Mouse (Mus musculus) hindbrain, embryonic 14.5 days (tissue): ENCODE data around the gene Rpl41. TPM values are rescaled to one million over a fixed set of nuclear protein-coding genes. Genes with fewer than 3 reads are reported as not detected.
"Not testable (repeated sequence)": the region's sequence is repeated elsewhere in the genome, so short reads cannot be mapped to it uniquely, and the experiment has no call there.

Experiments
- ATAC-seq: fragments of 200-750 bp; cut with Nextera tagmentation; 2 replicates; pipeline ENCODE4 v1.8.0; 2017; ENCODE audit warnings: moderate number of reproducible peaks, mild to moderate bottlenecking, moderate TSS enrichment, moderate library complexity; ENCODE audit not compliant: low FRiP score
- DNase-seq: peaks from one replicate; pipeline ENCODE4 v3.0.0-alpha.2; 2015; ENCODE audit warnings: low spot score
- H3K27ac ChIP-seq: fragments of 300-500 bp; sonication (generic); 2 replicates; pipeline ENCODE4 v1.5.1; 2014; ENCODE audit warnings: mild to moderate bottlenecking, moderate library complexity
- H3K27me3 ChIP-seq: fragments of 300-500 bp; sonication (generic); 2 replicates; pipeline ENCODE4 v1.6.1; 2014; ENCODE audit warnings: mild to moderate bottlenecking, low read length, mixed read lengths; ENCODE audit not compliant: control insufficient read depth, insufficient read depth
- H3K36me3 ChIP-seq: fragments of 300-500 bp; sonication (generic); replicated peaks from 2 replicates; pipeline ENCODE4 v1.6.1; 2014; ENCODE audit not compliant: control insufficient read depth, insufficient read depth
- H3K4me1 ChIP-seq: fragments of 300-500 bp; sonication (generic); replicated peaks from 2 replicates; pipeline ENCODE4 v1.6.1; 2014; ENCODE audit warnings: antibody characterized with exemption, low read length, mixed read lengths; ENCODE audit not compliant: control insufficient read depth, insufficient read depth
- H3K4me2 ChIP-seq: fragments of 300-500 bp; sonication (generic); replicated peaks from 2 replicates; pipeline ENCODE4 v1.6.1; 2014; ENCODE audit warnings: mild to moderate bottlenecking, moderate library complexity
- H3K4me3 ChIP-seq: fragments of 300-500 bp; sonication (generic); replicated peaks from 2 replicates; pipeline ENCODE4 v1.5.1; 2014; ENCODE audit warnings: mild to moderate bottlenecking, low read length
- H3K9ac ChIP-seq: fragments of 300-500 bp; sonication (generic); 2 replicates; pipeline ENCODE4 v1.6.1; 2014
- H3K9me3 ChIP-seq: fragments of 300-500 bp; sonication (generic); 2 replicates; pipeline ENCODE4 v1.6.1; 2016; ENCODE audit warnings: low read length; ENCODE audit not compliant: control insufficient read depth
- WGBS: fragments of 180-500 bp; shearing (Covaris S2); extraction: QIAGEN DNeasy Blood & Tissue Kit; methylation state at CpG from one replicate; pipeline ENCODE4 v1.1.7; 2014; 5-methylcytosine and 5-hydroxymethylcytosine counted together
- polyA plus RNA-seq: library from polyadenylated mRNA; unstranded; fragments of >200 nt; fragmentation: Nextera tagmentation; extraction: Ambion mirVana; gene quantifications from 2 replicates; pipeline ENCODE4 v1.2.1, GENCODE M21; 2014

Rpl41 gene
- polyA plus RNA-seq, 1 experiment from 2014 or later: 2,846 TPM

GRCm38 (mm10) chr10:128565788-128566531, 16.9 kb upstream of the Rpl41 start, which contains the start of gene Pa2g4:
TSS of gene Pa2g4 (minus strand) at chr10:128565987.
- H3K9me3 ChIP-seq: no peaks in the 10 kb centered on the region
- peaks cover 13% of the 10 kb centered on the region for H3K4me1 ChIP-seq
- H3K9ac ChIP-seq: peak within 1 kb of the TSS; percentile 81
- peak; percentile 99 for ATAC-seq
- peak within 1 kb of the TSS; percentile 75 for H3K4me3 ChIP-seq
- H3K27me3 ChIP-seq: no peaks in the 10 kb centered on the region
- peaks cover 24% of the 10 kb centered on the region for H3K36me3 ChIP-seq
- H3K4me2 ChIP-seq: peak within 1 kb of the TSS; percentile 88
- peak within 1 kb of the TSS; percentile 83 for H3K27ac ChIP-seq
- peak; percentile 98 for DNase-seq
- under 1% methylated on average over 58 of the region's 58 CpGs for WGBS

GRCm38 (mm10) chr10:128565206-128565787, 16.2 kb upstream of the Rpl41 start:
- H3K36me3 ChIP-seq: peaks cover 30% of the 10 kb centered on the region
- H3K4me3 ChIP-seq: peak overlapping the region; percentile 75
- peak overlapping the region; percentile 88 for H3K4me2 ChIP-seq
- H3K27ac ChIP-seq: peak overlapping the region; percentile 83
- DNase-seq (no peak), ATAC-seq (no peak; the same call in 1 of the 2 replicates)
- no peaks in the 10 kb centered on the region for H3K9me3 ChIP-seq
- H3K27me3 ChIP-seq: no peaks in the 10 kb centered on the region
- under 1% methylated on average over 46 of the region's 46 CpGs for WGBS
- peak overlapping the region; percentile 81 for H3K9ac ChIP-seq
- H3K4me1 ChIP-seq: peaks cover 13% of the 10 kb centered on the region

- DNase-seq (no peak), ATAC-seq (no peak)
- peaks cover 48% of the 10 kb centered on the region for H3K36me3 ChIP-seq
- 90% methylated on average over 6 of the region's 6 CpGs for WGBS
- no peak overlapping the region for H3K27ac ChIP-seq
- H3K9me3 ChIP-seq: no peaks in the 10 kb centered on the region
- no peaks in the 10 kb centered on the region for H3K27me3 ChIP-seq
- no peak overlapping the region for H3K9ac ChIP-seq
- no peak overlapping the region for H3K4me3 ChIP-seq
- 0 out of 2 replicates have a peak overlapping the region, but pooled peaks have one; percentile 88 for H3K4me2 ChIP-seq
- H3K4me1 ChIP-seq: peaks cover 13% of the 10 kb centered on the region
These were observed 14.4 kb upstream of the Rpl41 start for GRCm38 (mm10) chr10:128563544-128563943.

- 89% methylated on average over 6 of the region's 6 CpGs for WGBS
- H3K36me3 ChIP-seq: peaks cover 51% of the 10 kb centered on the region
- H3K4me2 ChIP-seq: no peak overlapping the region
- no peak overlapping the region for H3K4me3 ChIP-seq
- H3K9ac ChIP-seq: no peak overlapping the region
- no peak overlapping the region for H3K27ac ChIP-seq
- no peaks in the 10 kb centered on the region for H3K27me3 ChIP-seq
- DNase-seq: no peak
- ATAC-seq: no peak
- H3K9me3 ChIP-seq: no peaks in the 10 kb centered on the region
- no peaks in the 10 kb centered on the region for H3K4me1 ChIP-seq
These were observed 7.9 kb upstream of the Rpl41 start for GRCm38 (mm10) chr10:128556963-128557362.

- no peak overlapping the region for H3K4me2 ChIP-seq
- no peak overlapping the region for H3K9ac ChIP-seq
- H3K4me1 ChIP-seq: no peaks in the 10 kb centered on the region
- peaks cover 45% of the 10 kb centered on the region for H3K36me3 ChIP-seq
- no peak overlapping the region for H3K27ac ChIP-seq
- no peak for ATAC-seq
- H3K27me3 ChIP-seq: no peaks in the 10 kb centered on the region
- no peak overlapping the region for H3K4me3 ChIP-seq
- H3K9me3 ChIP-seq: no peaks in the 10 kb centered on the region
- DNase-seq: no peak
These were observed 7.2 kb upstream of the Rpl41 start for GRCm38 (mm10) chr10:128556286-128556685.

GRCm38 (mm10) chr10:128555567-128555966, 6.5 kb upstream of the Rpl41 start:
- not testable (repeated sequence) for H3K9ac ChIP-seq, H3K4me1 ChIP-seq, H3K4me2 ChIP-seq, DNase-seq, H3K9me3 ChIP-seq, H3K4me3 ChIP-seq, ATAC-seq, H3K27ac ChIP-seq, H3K27me3 ChIP-seq
- WGBS: 100% methylated on average over 1 of the region's 1 CpGs
- peaks cover 37% of the 10 kb centered on the region for H3K36me3 ChIP-seq

GRCm38 (mm10) chr10:128550144-128550823, 1.2 kb upstream of the Rpl41 start:
- not testable (repeated sequence) for ATAC-seq, H3K27me3 ChIP-seq, H3K9ac ChIP-seq, DNase-seq, H3K36me3 ChIP-seq, H3K4me2 ChIP-seq, H3K9me3 ChIP-seq, H3K4me3 ChIP-seq
- peak overlapping the region; percentile 79; the same call in 1 of the 2 replicates for H3K27ac ChIP-seq
- 93% methylated on average over 11 of the region's 11 CpGs for WGBS
- H3K4me1 ChIP-seq: peaks cover 11% of the 10 kb centered on the region

GRCm38 (mm10) chr10:128549682-128550057, 565 bp upstream of the Rpl41 start:
- Histone ChIP-seq H3K4me2 (peak overlapping the region; percentile 82), H3K27ac (peak overlapping the region; percentile 79), H3K4me1 (peaks cover 11% of the 10 kb centered on the region), H3K4me3 (0 out of 2 replicates have a peak overlapping the region, but pooled peaks have one; percentile 82)
- not testable (repeated sequence) for H3K9me3 ChIP-seq, ATAC-seq, H3K27me3 ChIP-seq, H3K36me3 ChIP-seq, DNase-seq, H3K9ac ChIP-seq
- 68% methylated on average over 6 of the region's 6 CpGs for WGBS
